Mouse (Mus musculus) lung, adult 2 months (tissue): ENCODE measurements around the gene Acsl3. TPM values are rescaled to one million over a fixed set of nuclear protein-coding genes. Genes with fewer than 3 reads are reported as not detected.

Experiments used
- DNase-seq: peaks from one replicate; pipeline ENCODE4 v3.0.0; 2022
- H3K4me1 ChIP-seq: fragments of 200-500 bp; 2 replicates; pipeline ENCODE4 v1.6.1; 2011; ENCODE audit warnings: low read length; ENCODE audit not compliant: control insufficient read depth, insufficient read depth
- H3K4me3 ChIP-seq: fragments of 200-500 bp; replicated peaks from 2 replicates; pipeline ENCODE3; 2011; ENCODE audit warnings: low read depth, mild to moderate bottlenecking, control low read depth, low read length; ENCODE audit errors: extremely low read depth
- CTCF ChIP-seq: fragments of 200-500 bp; IDR thresholded peaks from 2 replicates; pipeline ENCODE4 v1.5.1; 2011; ENCODE audit warnings: mild to moderate bottlenecking, low read length, control low read depth; ENCODE audit not compliant: insufficient read depth
- POLR2A ChIP-seq: fragments of 200-500 bp; IDR thresholded peaks from 2 replicates; pipeline ENCODE4 v1.6.1; 2011; ENCODE audit warnings: low read depth, mild to moderate bottlenecking, control low read depth, low read length, borderline replicate concordance; ENCODE audit errors: extremely low read depth
- WGBS: fragments of 180-500 bp; shearing (Covaris S2); methylation state at CpG from one replicate; pipeline ENCODE4 v1.1.7; 2018; 5-methylcytosine and 5-hydroxymethylcytosine counted together
- polyA plus RNA-seq: library from polyadenylated mRNA; depleted of rRNA; stranded (reverse); fragments of >200 nt; gene quantifications from 2 replicates; pipeline ENCODE4 v1.2.3, GENCODE M21; 2012; rRNA removed

Acsl3 gene
- 4.1 and 6.6 TPM in 2 replicates for polyA plus RNA-seq

DNA sequence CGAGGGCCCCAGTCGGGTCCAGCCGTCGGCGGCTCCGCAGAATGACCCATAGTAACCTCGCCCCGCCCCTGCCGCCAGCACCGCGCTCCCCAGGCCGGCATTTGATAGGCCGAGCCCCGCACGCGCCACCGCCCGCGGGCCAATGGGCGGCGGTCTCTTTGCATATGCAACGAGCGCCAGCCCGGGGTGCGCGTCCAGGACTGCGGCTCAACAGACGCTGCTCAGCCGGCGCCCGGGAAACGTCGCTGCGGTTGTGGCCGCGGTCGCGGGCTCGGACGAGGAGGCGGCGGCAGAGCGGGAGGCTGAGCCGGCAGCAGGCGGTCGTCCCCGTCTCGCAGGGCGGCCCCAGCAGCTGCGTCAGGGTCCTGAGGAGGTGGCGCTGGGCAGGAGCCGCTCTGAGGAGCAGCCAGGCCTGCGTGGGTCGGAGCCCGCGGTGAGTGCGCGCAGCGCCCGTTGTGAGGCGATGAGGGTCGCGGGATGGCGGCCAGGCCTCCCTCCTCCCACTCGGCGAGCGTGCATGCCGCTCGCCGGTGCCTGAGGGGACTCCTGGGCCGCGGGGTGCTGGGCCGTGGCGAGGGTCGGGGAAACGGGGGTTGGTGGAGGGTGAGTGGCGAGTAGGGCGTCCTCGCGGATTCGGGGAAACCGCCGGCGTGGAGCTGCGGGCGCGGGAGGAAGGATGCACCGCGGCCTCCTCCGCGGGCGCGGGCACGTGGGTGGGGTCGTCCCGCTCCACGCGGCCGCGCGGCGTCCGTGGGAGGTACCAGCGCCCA, at the start of gene Acsl3, which contains the start of gene Utp14b:
TSS of gene Acsl3 (plus strand) at position 155 of the 770 bp plus-strand sequence.
TSS of gene Utp14b (plus strand) at position 368 of the 770 bp plus-strand sequence.
- Histone ChIP-seq H3K4me3 (peak within 1 kb of the TSS; percentile 69), H3K4me1 (peaks cover 6% of the 10 kb centered on the region)
- under 1% methylated on average over 104 of the region's 104 CpGs for WGBS
- peak; percentile 95 for DNase-seq
- TF ChIP-seq CTCF (no peak), POLR2A (peak; percentile 94)

DNA sequence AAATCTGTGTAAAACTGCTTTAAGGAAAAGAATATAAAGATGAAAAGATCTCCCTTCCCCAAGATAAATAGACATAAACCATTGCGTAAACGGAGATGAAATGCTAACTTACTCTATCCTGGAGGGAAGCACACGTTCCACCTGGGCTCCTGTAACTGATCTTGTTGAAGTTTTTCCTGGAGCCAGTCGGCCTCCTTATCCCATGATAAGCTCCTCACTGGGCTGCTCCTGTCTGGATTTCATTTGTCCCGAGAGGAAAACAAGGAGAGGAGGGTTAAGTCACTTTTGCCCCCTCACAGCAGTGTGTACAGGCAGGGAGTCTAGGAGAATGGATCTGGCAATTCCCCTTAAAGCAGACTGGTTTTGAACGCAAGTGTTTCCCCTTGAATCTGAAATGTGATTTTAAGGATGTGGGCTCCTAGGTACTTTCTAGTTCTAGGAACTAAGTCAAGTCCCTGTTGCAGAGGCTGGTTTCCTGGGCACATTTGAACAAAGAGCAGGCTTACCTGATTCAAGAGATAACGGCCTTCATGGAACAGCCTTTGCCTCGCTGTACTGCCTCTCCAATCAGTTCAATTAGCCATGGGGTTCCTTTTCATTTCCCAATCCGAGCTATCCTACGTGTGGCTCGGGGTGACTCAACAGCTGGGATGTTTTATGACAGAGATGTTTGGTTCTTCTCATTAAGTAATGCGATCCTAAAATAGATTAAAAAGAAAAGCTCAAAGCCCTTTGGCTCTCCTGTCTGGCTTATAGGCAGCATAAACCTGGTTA, 48.3 kb upstream of the Acsl3 start:
- TF ChIP-seq CTCF = no peak
- no peak for TF ChIP-seq POLR2A
- 38% methylated on average over 12 of the region's 12 CpGs for WGBS
- H3K4me1 ChIP-seq = no peaks in the 10 kb centered on the region
- no peak overlapping the region for H3K4me3 ChIP-seq
- DNase-seq = no peak

DNA sequence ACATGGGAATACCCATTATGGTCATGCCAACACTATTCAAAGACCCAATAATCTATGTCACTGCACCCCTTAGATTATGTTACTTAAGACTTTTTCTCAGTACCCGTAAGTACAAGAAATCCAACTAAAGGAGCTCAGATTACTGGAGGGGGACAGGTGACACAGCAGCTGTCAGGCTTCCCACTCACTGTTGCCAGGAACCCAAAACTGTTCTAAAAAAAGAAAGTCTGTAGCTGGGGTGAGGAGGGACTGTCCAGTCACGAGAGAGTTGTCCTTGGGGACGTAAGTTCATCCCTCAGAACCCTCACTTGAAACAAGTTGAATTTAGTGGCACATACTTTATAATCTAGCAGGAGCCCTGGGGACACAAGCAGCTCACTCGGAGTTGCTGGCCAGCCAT, 46.6 kb upstream of the Acsl3 start:
- no peak overlapping the region for H3K4me3 ChIP-seq
- WGBS = 57% methylated on average over 4 of the region's 4 CpGs
- DNase-seq = no peak
- H3K4me1 ChIP-seq = no peaks in the 10 kb centered on the region
- no peak for TF ChIP-seq CTCF
- TF ChIP-seq POLR2A = no peak

DNA sequence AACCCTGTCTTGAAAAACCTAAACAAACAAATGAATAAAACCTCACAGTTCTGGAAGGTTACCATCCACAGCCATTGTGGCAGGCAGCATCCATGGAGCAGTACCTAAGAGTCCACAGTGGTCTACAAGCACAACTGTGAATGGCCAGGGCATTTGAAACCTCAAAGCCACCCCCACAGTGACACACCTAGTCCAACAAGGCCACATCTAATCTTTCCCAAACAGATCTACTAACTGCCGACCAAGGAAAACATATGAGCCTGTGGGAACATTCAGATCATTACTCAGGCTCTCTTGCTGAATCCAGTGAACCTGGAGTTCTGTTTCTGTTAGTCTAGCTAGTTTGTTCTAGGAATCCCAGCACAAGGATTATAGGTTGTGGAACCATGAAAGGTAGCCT, 44.7 kb upstream of the Acsl3 start:
- WGBS = 72% methylated on average over 1 of the region's 1 CpGs
- TF ChIP-seq POLR2A = no peak
- no peak for TF ChIP-seq CTCF
- no peak for DNase-seq
- Histone ChIP-seq H3K4me3 (no peak overlapping the region), H3K4me1 (no peaks in the 10 kb centered on the region)

DNA sequence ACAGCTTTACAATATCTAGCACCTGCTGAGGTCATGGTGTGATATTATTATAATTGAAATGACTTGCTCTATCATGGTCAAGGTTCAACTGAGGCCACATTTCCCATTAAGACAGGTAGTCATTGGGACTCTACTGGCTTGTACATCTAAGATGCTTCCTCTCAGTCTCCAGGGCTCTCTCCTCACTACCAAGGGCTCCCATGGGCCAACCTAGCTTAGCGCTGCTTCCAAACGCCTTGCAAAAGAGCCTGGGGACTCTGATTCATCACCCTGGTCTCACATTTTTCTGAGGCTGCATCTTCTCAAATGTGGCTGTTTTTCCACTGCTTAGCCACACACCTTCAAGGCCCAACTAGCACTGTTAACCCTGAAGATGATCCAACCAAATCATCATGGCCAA, 33.3 kb upstream of the Acsl3 start:
- no peak for TF ChIP-seq CTCF
- Histone ChIP-seq H3K4me1 (no peaks in the 10 kb centered on the region), H3K4me3 (no peak overlapping the region)
- WGBS = 95% methylated on average over 2 of the region's 2 CpGs
- DNase-seq = no peak

DNA sequence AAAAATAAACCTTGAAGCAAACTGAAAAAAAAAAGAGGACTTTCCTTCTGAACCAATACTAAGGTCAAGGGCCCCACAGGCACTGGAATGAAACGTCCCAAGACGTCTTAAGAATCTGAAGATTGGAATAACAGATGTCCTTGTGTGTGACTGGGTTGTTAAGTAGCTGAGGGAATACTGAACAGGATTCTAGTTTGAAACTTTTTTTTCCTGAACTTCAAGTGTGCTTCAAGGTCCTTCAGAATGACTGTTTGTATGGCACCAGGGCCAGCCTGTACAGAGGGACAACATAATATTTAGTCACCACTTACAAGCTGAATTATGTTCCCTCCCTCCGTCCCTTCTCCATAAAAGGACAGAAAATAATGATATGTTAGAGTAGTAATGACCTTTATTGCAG, 23.1 kb upstream of the Acsl3 start:
- Histone ChIP-seq H3K4me3 (no peak overlapping the region), H3K4me1 (no peaks in the 10 kb centered on the region)
- no peak for DNase-seq
- 58% methylated on average over 3 of the region's 3 CpGs for WGBS
- no peak for TF ChIP-seq POLR2A
- TF ChIP-seq CTCF = no peak

DNA sequence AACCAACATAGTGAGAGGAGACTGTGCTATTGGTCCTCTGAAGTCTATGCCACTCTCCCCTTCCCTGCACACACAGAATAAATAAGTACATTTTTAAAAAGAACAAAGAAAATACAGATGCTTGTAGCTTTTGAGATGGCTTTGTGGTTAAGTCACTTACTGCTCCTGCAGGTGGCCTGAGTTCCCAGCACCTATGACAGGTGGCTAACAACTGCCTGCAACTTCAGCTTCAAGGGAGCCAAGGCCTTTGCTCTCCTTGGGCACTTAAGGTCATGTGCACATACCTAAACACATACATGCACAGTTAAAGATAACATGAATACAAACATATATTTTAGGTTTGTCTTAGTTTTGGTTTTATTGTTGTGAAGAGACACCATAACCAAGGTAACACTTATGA, 16.8 kb upstream of the Acsl3 start:
- Histone ChIP-seq H3K4me1 (no peaks in the 10 kb centered on the region; the same call in 1 of the 2 replicates), H3K4me3 (no peak overlapping the region)
- TF ChIP-seq POLR2A (no peak), CTCF (no peak)
- DNase-seq = no peak

DNA sequence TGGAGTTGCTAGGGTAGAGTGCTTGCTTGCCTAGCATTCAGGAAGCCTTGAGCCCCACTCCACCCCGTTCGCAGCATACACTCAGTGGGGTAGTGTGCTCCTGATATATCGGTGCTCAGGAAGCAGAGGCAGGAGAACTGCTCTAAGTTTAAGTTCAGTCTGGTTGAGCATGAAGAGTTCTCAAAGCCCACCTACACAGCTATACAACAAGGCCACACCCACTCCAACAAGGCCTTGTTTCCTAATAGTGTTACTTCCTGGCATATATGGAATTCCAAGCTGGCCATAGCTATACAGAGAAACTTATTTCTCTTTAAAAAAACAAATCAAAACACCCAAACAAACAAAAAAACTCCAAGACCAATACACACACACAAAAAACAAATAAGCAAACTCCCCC, 15.8 kb upstream of the Acsl3 start:
- no peaks in the 10 kb centered on the region; the same call in 1 of the 2 replicates for H3K4me1 ChIP-seq
- no peak for DNase-seq
- 96% methylated on average over 3 of the region's 3 CpGs for WGBS
- TF ChIP-seq CTCF (no peak), POLR2A (no peak)
- H3K4me3 ChIP-seq = no peak overlapping the region

DNA sequence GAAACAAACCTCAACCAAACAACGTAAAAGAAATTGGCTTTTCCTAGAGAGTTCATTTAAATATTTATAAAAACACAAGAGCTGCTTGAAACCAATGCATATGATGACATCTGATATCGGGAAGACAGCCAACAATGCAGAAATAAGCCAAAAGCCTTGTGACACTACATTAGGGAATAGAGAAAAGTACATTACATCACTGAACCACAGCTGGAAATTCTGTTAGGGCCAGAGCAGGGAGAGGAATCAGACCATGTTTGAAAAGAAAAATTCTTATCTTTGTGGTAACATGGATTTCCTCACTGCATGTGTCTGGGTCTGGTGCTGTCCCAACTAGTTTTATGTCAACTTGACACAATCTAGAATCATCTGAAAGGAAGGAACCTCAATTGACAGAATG, 15.4 kb upstream of the Acsl3 start:
- 72% methylated on average over 2 of the region's 2 CpGs for WGBS
- TF ChIP-seq POLR2A (no peak), CTCF (no peak)
- Histone ChIP-seq H3K4me3 (no peak overlapping the region), H3K4me1 (no peaks in the 10 kb centered on the region; the same call in 1 of the 2 replicates)
- no peak for DNase-seq
